Mouse (Mus musculus): ENCODE measurements around the gene Rplp2.
A peak's percentile ranks its signal among the peaks of the same experiment; 100 is the strongest.

The Rplp2 gene

DNA sequence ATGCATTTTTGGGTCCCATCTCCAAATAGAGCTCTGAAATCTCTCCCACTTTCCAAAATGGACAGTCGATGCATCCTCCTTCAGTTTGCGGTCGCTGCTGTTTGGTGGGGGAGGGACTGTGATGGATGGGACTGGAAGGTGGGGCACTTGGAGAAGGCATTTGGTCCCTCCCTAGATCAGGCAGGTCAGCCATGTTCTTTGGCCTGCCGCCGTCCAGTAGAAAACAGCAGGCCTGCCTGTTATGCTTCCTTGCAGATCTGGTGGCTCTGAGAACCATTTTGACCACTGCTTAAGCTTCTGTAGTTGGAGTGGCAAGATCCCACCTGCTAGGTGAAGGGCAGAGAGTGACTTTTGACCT is 21.0 kb downstream of the Rplp2 start:
- DNase-seq, result peak in 1 of 2 experiments; percentile 26

DNA sequence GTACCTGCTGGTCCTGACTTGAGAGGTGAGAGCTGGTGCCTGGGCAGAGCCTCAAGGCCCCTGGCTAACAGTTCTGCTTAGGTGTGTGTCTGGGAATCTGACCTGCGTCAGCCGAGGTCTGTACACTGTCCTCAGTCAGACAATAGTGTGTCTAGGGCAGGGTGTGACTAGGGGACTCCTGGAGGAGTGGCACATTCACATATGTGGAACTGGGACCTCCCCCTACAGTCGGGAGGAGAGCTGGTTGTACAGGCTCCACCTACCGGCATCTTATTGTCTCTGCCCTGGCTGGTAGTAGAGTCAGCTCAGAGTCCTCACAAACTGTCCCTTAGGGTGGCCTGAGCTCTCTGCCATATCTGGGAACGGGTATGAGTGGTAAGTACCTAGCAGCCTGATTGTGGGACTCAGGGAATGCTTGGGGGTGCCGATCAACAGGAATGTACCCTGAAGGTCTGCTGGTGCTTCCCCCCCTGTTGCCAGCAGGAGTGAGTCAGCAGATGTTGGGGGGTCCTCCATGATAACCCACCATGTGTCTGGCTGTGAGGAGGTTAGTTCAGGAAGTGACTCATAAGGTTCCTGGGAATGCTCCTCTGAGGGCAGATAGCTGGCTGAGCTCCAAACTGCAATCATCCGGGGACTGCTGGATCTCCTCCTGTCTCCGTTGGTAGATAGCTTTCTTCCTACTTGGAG is 21.5 kb downstream of the Rplp2 start:
- DNase-seq, result peak; percentile 74

GRCm38 (mm10) chr7:141469352-141469751 is 22.2 kb downstream of the Rplp2 start:
- peak in 1 of 2 experiments; percentile 13 for DNase-seq

- DNase-seq, result peak in 1 of 2 experiments; percentile 10
Measured at GRCm38 (mm10) chr7:141469901-141470636, 22.9 kb downstream of the Rplp2 start.

DNA sequence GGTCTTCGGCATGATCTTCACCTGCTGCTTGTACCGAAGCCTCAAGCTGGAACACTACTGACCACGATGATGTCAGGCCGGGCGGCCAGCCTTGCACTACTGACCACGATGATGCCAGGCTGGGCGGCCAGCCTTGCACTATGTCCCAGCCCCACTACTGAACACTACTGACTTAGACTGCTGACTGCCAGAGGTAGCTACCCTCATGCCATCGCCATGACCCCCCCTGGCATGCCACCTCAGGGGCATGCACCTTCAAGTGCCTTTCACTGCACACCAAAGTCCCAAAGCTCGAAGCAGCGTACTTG is 23.4 kb downstream of the Rplp2 start:
- DNase-seq, result no peak

DNA sequence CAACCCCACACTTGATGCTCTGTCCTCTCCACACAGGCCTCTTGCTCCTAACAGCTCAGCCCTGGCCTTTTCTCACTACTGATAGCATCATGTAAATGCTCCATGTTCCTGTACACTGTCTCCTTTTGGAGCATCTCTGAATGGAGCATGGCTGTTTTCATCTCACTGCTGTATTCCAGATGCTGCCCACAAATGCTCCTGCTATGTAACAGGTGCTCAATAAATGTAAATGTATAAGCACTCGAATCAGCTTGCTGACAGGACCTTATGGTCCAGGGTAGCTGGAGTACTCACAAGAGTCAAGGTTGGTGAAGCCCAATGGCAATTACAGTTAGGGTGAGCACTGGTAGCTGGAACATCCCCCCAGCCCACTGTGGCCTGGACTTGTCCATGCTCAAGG is 24.1 kb downstream of the Rplp2 start:
- DNase-seq, result no peak

DNA sequence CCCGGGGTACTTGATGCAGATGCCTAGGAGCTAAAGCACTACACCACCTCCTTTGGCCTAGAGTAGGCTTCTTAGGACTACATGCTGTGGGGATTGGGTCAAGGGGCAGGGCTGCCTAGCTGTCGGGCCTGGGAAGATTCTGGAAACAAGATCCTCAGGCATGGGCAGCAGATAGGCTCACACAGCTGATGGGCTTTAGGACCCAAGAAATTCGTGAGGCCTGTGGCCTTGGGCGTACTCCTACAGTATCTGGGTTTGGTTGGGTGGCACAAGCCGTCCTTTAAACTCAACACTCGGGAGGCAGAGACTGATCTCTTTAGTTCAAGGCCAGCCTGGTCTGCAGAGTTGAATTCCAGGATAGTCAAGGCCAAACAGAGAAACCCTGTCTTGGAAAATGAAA is 25.1 kb downstream of the Rplp2 start:
- no peak for DNase-seq

- DNase-seq, result peak in 1 of 2 experiments; percentile 22
Measured at GRCm38 (mm10) chr7:141472763-141473162, 25.6 kb downstream of the Rplp2 start.

DNA sequence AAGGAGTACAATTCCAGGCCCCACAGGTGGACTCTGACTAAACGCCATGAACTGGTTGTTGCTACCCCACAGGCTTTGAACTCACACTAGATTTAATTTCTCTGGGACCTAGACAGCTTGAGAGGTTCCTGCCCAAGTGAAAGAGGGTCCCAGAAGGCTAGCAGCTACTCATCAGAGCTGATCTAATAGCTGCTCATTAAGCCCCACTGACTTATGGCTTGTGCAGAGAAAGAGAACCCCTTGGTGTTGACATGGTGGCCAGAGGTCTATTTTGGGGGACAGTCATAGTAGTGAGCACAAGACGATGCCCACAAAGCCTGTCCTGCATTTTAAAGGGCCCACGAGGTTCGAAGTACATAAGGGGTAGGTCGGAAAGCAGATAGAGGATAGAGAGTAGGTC is 27.0 kb downstream of the Rplp2 start:
- peak in 1 of 2 experiments; percentile 12 for DNase-seq

GRCm38 (mm10) chr7:141475011-141475804 is 28.0 kb downstream of the Rplp2 start, which contains the start of the genes Polr2l and Tspan4:
Gene Polr2l, minus strand, starts transcription at chr7:141475132.
Gene Tspan4, plus strand, starts transcription at chr7:141475240.
- peak; percentile 93 to 94 for DNase-seq

DNA sequence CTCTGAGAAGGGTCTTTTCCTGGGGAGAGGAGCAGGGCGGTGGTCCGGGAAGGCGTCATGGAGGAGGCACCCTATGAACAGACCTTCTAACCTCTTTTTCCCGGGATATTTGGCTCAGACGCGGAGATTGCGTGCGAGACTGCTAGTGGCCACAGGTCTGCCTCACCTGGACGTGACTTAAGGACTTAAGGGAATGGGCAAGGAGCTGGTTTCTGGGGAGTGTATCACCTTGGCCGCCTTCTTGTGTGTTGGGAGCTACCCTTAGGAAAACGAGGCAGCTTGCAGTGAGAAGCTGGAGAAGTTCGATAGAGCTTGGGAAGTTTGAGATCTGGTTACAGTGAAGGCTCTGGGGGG is 28.6 kb downstream of the Rplp2 start:
- peak in 1 of 2 experiments; percentile 49 for DNase-seq

DNA sequence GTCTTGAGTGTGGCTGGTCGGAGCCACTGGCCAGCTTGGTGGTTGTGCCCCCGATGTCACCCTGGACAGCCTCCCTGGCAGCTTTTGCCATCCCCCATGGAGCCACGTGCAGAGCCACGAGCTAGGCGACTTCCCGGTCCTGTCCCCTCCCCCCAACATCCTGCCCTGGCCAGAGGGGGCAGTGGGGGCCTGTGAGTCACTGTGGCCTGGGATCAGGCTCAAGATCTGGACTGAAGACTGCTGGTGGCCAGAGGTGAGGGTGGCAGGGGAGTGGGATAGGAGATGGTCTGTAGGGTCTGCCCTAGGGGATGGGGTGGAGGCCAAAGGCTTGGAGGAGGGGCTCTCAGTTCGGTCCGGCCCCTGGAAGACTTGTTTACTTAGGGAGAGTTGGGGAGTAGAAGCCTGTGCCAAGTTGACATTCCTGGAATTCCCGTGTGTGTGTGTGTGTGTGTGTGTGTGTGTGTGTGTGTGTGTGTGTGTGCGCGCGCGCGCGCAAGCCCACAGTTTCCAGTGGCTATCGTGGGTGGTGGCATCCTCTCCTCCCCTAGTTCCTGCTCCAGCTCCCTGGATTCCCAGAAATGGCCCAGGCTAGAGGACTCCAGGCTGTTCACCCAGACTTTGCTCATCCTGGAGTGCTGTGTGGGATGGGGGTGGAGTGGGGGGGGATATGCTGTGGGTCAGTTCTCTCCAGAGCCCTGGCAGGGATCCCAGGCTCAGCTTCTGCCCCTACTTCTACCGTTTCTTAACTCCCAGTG is 29.2 kb downstream of the Rplp2 start:
- DNase-seq, result peak; percentile 62 to 63

DNA sequence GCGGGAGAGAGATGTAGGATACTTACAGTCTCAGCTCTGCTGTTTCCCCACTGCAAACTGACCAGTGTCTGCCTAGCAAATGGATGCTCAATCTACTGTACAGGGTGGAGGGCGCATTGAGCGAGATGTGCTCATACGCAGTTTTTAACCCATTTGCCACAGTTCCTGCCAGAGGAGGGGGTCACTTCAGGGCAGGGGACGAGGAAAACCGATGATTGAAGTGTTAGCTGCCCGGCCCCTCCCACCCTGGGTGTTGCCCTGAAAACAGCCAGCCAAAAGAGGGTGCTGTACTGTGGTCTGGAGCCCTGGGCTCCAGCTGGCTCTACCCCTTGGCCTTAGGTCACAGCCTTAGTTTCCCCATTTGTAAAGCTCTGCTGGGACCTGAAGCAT is 29.8 kb downstream of the Rplp2 start:
- DNase-seq, result peak in 1 of 2 experiments; percentile 31

DNA sequence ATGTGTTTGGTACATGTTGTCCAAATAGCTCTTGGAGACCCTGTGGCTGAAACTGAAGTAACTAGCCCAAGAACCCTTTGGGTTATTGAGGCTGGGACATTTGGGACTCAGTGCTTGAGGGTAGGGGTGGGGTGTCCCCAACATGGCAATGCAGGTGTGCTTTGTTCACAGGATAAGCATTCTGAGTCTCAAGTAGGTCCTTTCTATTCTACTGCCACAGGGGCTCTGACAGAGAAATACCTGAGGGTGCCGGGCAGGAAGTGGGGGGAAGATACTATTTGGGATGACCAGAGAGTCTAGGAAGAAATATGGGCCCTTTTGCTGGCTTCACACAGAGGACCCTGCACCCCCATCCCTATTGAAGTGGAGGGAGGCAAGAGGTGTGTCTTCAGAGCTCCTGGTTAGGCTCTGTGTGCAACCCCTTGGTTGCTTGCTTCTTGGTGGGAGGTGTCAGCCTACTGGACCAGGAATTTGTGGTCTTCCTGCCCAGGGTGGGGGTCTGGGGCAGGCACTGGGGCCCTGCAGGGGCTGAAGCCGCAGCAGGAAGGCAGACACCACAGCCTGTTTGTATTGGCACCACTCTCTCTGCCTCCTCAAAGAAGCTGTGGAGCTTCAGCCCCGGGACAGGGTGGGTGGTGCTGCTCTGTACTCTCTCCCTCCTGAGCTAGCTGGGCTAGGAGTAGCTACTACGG is 30.6 kb downstream of the Rplp2 start:
- DNase-seq, result no peak

DNA sequence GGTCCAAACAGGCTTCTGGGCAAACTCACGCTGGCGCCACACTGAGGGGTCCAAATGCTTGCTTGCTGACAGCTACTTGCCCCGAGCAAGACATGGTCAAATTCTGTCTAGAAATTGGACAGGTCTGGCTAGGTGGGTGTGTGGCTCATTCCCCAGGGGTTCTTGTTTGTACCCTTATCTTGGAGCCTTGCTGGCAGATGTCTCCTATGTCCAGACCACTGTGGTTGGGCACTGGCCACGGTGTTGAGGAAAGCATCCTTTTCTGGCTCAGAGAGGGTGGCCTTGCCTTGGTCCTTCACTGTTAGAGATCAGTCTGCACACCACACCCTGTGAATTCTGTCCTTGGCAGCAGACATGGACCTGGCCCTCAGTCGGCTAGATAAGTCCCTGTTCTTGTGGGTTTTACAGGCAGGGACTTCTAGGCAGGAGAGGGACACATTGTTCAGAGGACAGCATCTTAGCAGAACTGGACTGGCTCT is 31.1 kb downstream of the Rplp2 start:
- no peak for DNase-seq

GRCm38 (mm10) chr7:141480842-141481497 is 33.8 kb downstream of the Rplp2 start:
- DNase-seq, result peak; percentile 86 to 89

GRCm38 (mm10) chr7:141481498-141482401 is 34.6 kb downstream of the Rplp2 start:
- peak; percentile 94 to 96 for DNase-seq

DNA sequence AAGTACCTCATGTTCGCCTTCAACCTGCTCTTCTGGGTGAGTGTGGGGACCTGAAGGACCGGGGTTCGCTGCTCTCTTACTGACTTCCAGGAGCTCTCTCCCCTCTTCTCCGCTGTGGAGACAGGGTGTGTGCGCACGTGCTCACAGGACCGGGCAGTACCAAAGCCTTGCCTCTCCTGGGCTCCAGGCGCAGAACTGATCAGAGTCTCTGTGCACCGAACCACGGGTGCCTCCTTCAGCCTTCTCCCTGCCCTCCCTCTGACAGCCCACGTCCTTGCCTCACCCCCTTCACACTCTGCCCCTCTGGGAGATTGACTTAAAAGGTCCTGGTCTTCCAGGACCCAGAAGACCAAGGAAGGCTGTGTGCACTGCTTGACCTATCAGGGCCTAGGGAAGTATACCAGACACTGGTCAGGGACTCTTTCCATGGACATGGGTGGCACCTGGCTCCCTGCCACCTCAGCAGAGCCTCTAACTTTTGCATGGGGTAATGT is 35.4 kb downstream of the Rplp2 start:
- peak; percentile 59 to 66 for DNase-seq

- peak; percentile 28 to 51 for DNase-seq
Measured at GRCm38 (mm10) chr7:141483114-141483653, 36.0 kb downstream of the Rplp2 start.

Data from cerebellum, postnatal 10 days (tissue).